Mouse (Mus musculus) C2C12 (cell line): Measurements from ENCODE around the gene Ccdc12.

Experiments
- CEBPB ChIP-seq: IDR thresholded peaks from one replicate; pipeline ENCODE4 v1.6.1; 2011; ENCODE audit warnings: low read depth, mild to moderate bottlenecking, control low read depth, moderate library complexity
- CTCF ChIP-seq: IDR thresholded peaks from one replicate; pipeline ENCODE4 v1.5.1; 2011; ENCODE audit not compliant: control insufficient read depth, insufficient read depth, insufficient read length
- MAX ChIP-seq: IDR thresholded peaks from one replicate; pipeline ENCODE4 v1.6.1; 2011; ENCODE audit warnings: mild to moderate bottlenecking, control low read depth
- MYOG ChIP-seq: IDR thresholded peaks from one replicate; pipeline ENCODE4 v1.6.1; 2011; ENCODE audit not compliant: control insufficient read depth, insufficient read length; ENCODE audit errors: extremely low read depth
- USF1 ChIP-seq: IDR thresholded peaks from one replicate; pipeline ENCODE4 v1.6.1; 2011; ENCODE audit warnings: low read depth, mild to moderate bottlenecking, control low read depth, moderate library complexity

GRCm38 (mm10) chr9:110711996-110712395 is 55.7 kb downstream of the Ccdc12 start:
- TF ChIP-seq USF1 (no peak), CEBPB (no peak), CTCF (no peak), MAX (no peak), MYOG (no peak)
